Mouse (Mus musculus): Measurements from ENCODE around the gene Ift80. TPM values are rescaled to one million over a fixed set of nuclear protein-coding genes. Genes with fewer than 3 reads are reported as not detected.

The Ift80 gene
- total RNA-seq (2023): 10 to 100 TPM; 10.9 to 16.2 TPM

DNA sequence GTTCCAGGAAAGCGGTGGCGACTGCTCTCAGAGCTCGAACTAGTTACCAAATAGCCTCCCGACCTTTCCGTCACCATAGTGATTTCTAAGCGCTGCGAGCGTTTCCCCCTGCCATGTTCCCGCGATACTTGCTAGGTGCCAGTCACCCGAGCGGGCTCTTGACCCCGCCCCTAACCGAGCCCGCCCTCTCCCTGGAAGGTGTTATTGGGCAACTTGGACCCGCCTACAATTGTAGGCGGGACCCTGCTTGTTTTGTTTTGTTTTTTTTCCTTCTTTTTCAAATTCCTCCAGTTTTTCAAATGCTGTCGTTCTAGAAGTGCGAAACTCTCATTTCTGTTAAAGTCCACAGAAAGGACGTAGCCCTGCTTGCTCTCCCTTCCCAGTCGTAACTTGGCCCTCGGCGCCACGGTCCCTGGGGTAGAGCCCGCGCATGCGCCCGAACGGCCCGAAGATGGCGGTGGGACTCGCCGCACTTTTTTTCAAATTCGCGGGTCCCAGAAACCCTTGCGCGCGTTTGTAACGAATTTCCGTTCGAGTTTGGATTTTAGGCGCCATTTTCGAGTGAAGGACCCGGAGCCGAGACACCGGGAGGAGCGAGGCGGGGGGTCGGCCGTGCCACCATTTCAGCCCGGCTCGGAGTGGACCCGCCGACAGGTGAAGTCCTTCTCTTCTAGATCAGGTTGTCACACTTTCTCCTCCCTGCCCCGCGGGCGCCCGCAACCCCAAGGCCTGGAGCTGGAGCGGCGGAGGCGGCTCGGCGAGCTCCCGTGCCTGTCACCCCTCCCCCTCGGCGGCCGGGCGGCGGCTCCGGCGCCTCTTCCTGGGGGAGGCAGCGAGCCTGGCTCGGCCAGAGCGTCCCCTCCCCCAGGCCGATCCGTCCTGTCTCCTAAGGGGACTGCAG, at the start of gene Ift80, which contains the start of gene Smc4:
Ift80 (minus strand) TSS at position 134 of the 901 bp plus-strand sequence.
Smc4 (plus strand) TSS at position 302 of the 901 bp plus-strand sequence.

DNA sequence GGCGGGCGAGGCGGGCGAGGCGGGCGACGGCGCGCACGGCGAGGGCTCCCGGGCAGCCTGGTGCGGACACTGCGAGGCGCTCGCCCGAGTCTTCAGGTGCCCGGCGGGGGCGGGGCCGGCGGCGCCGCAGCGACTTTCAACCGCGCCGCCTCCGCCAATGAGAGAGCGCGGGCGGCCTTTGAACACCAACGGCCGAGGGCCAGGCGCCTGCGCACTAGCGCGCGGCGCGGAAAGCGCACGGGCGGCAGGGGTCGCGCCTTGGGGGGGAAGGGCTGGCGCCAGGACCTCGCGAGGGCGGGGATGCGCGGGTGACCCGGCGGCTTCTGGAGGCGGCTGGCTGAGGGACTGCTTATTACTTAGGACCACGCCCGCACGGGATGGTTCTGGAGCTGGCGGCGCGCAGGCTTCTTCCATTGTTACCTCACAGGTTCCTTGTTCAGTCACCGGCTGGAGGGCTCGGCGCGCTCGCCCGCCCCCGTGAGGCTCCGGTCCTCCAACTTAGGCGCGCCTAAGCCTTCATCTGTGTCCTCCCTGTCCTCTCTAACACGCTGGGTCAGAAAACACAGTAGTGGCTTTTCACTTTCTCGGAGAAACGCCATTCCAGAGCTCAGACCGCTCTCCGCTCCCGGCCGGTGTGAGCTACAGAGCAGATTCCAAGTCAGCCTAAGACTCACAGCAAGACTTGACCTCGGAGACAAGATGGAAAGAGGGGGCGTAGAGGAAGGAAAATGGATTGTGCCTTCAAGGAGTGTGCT, 40.5 kb upstream of the Ift80 start, which contains the start of gene Trim59:
Trim59 (minus strand) TSS at position 111 of the 755 bp plus-strand sequence.

DNA sequence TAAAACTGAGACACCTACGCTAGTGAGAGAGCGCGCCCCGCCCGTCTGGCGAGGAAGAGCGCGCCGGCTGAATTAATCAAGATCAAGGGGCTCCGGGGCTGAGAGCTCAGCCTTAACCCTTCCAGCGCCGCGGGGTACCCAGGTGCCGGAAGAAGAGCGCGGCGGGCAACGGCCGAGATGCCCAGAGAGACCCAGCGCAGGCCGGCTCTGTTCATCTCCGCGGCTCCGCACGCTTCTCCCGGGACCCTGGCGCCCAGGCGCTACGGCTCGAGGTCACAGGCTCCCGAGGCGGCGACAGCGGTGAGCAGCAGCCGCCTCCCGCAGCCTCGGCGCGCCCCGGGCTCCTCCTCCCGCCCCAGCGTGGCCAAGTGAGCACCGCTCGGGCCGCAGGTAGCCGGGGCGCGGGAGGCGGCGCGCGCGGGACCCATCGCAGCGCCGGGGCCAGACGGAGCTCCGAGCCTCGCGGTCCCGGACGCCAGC, 135.1 kb downstream of the Ift80 start, which contains the start of gene 1110032F04Rik:
1110032F04Rik (plus strand) TSS at position 376 of the 480 bp plus-strand sequence.

Other genes with a start within 250 kb of the Ift80 start
- not detected for gene 1110032F04Rik, start 135.0 kb downstream of the Ift80 start, total RNA-seq (2023)
- gene Smc4, start 168 bp upstream of the Ift80 start, total RNA-seq (2023): 100 to 1,000 TPM; 148 to 163 TPM
- gene Trim59, start 40.2 kb upstream of the Ift80 start, total RNA-seq (2023): 10 to 100 TPM; 33.9 to 34.4 TPM
- 10 to 100 TPM; 82.4 to 97.3 TPM for gene Kpna4, start 122.5 kb upstream of the Ift80 start, total RNA-seq (2023)
- under 1 TPM in 1 of 2 experiments, not detected in 1; 0.28 TPM for gene Arl14, start 217.8 kb upstream of the Ift80 start, total RNA-seq (2023)